Mouse (Mus musculus) embryo, embryonic 9.5 days (tissue): ENCODE results near the gene Ndufc2.
"Not testable (repeated sequence)": the region's sequence is repeated elsewhere in the genome, so short reads cannot be mapped to it uniquely, and the experiment has no call there.

Experiments
- DNase-seq: peaks from one replicate; pipeline ENCODE4 v3.0.0-alpha.2; 2017; ENCODE audit errors: extremely low spot score

The Ndufc2 gene

GRCm38 (mm10) chr7:97427296-97427695, 27.5 kb downstream of the Ndufc2 start:
- DNase-seq: no peak

- no peak for DNase-seq
Measured at GRCm38 (mm10) chr7:97427778-97428420, 28.1 kb downstream of the Ndufc2 start.

- peak; percentile 35 for DNase-seq
Measured at GRCm38 (mm10) chr7:97429705-97430104, 29.9 kb downstream of the Ndufc2 start.

GRCm38 (mm10) chr7:97433517-97433916, 33.7 kb downstream of the Ndufc2 start:
- DNase-seq: not testable (repeated sequence)

- no peak for DNase-seq
Measured at GRCm38 (mm10) chr7:97434517-97434916, 34.7 kb downstream of the Ndufc2 start.

GRCm38 (mm10) chr7:97438986-97439385, 39.2 kb downstream of the Ndufc2 start:
- DNase-seq: no peak

GRCm38 (mm10) chr7:97446171-97446925, 46.5 kb downstream of the Ndufc2 start:
- DNase-seq: no peak

- no peak for DNase-seq
Measured at GRCm38 (mm10) chr7:97447050-97447531, 47.3 kb downstream of the Ndufc2 start.

GRCm38 (mm10) chr7:97451023-97451422, 51.2 kb downstream of the Ndufc2 start, which contains the start of gene Kctd14:
TSS of gene Kctd14 (plus strand) at chr7:97451323.
- DNase-seq: not testable (repeated sequence)

GRCm38 (mm10) chr7:97452196-97452595, 52.4 kb downstream of the Ndufc2 start:
- DNase-seq: no peak

- peak; percentile 35 for DNase-seq
Measured at GRCm38 (mm10) chr7:97453141-97453921, 53.5 kb downstream of the Ndufc2 start.

- DNase-seq: no peak
Measured at GRCm38 (mm10) chr7:97454795-97455194, 55.0 kb downstream of the Ndufc2 start.

GRCm38 (mm10) chr7:97455577-97455976, 55.8 kb downstream of the Ndufc2 start:
- DNase-seq: no peak
